Mouse (Mus musculus) liver, embryonic 16.5 days (tissue): ENCODE measurements around the gene Foxk1. TPM values are rescaled to one million over a fixed set of nuclear protein-coding genes. Genes with fewer than 3 reads are reported as not detected.

ENCODE experiments used
- ATAC-seq: fragments of 200-750 bp; cut with Nextera tagmentation; 2 replicates; pipeline ENCODE4 v1.8.0; 2017; ENCODE audit warnings: low read depth, mild to moderate bottlenecking, moderate number of reproducible peaks, moderate library complexity
- H3K27ac ChIP-seq: fragments of 300-500 bp; sonication (generic); 2 replicates; pipeline ENCODE4 v1.5.1; 2014; ENCODE audit warnings: mild to moderate bottlenecking, low read length
- H3K27me3 ChIP-seq: fragments of 300-500 bp; sonication (generic); 2 replicates; pipeline ENCODE4 v1.6.1; 2014; ENCODE audit warnings: low read depth, low read length, mixed read lengths; ENCODE audit not compliant: control insufficient read depth, insufficient read depth
- H3K36me3 ChIP-seq: fragments of 300-500 bp; sonication (generic); 2 replicates; pipeline ENCODE4 v1.6.1; 2014; ENCODE audit warnings: mild to moderate bottlenecking; ENCODE audit not compliant: control insufficient read depth, insufficient read depth
- H3K4me1 ChIP-seq: fragments of 300-500 bp; sonication (generic); 2 replicates; pipeline ENCODE4 v1.6.1; 2014; ENCODE audit warnings: low read depth, low read length, mixed read lengths; ENCODE audit not compliant: control insufficient read depth
- H3K4me2 ChIP-seq: fragments of 300-500 bp; sonication (generic); 2 replicates; pipeline ENCODE4 v1.6.1; 2014; ENCODE audit warnings: low read depth, low read length, mixed read lengths
- H3K4me3 ChIP-seq: fragments of 300-500 bp; sonication (generic); 2 replicates; pipeline ENCODE4 v1.5.1; 2014; ENCODE audit warnings: low read depth, mild to moderate bottlenecking, low read length
- H3K9ac ChIP-seq: fragments of 300-500 bp; sonication (generic); 2 replicates; pipeline ENCODE4 v1.6.1; 2014; ENCODE audit warnings: low read depth, low read length
- H3K9me3 ChIP-seq: fragments of 300-500 bp; sonication (generic); replicated peaks from 2 replicates; pipeline ENCODE4 v1.6.1; 2016; ENCODE audit warnings: low read length; ENCODE audit not compliant: control insufficient read depth
- WGBS: fragments of 180-500 bp; shearing (Covaris S2); extraction: QIAGEN DNeasy Blood & Tissue Kit; methylation state at CpG from one replicate; pipeline ENCODE4 v1.1.7; 2014; ENCODE audit not compliant: insufficient replicate concordance; 5-methylcytosine and 5-hydroxymethylcytosine counted together
- polyA plus RNA-seq: library from polyadenylated mRNA; unstranded; fragments of >200 nt; fragmentation: Nextera tagmentation; extraction: Ambion mirVana; gene quantifications from 2 replicates; pipeline ENCODE4 v1.2.1, GENCODE M21; 2015

Foxk1 gene
- polyA plus RNA-seq, 1 experiment from 2014 or later = 0.97 TPM

DNA sequence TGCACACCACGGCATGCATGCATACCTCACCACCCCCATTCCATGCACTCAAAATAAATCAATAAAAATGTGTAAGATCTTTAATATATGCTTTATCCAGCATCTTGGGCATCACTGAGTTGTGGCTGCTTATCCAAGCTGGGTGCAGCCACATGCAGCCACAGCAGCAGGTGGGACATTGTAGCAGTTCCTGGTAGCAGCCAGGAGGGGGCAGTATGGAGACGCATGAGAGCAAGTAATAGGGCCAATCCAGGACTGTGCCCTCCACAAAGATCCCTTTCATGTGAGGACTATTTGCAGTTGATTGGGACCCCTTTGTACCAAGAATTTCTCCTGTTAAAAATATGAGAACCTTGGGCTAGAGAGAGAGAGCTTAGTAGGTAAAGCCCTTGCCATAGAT lies 81.2 kb downstream of the Foxk1 start:
- Histone ChIP-seq H3K36me3 (no peaks in the 10 kb centered on the region), H3K9ac (no peak overlapping the region), H3K27ac (no peak overlapping the region), H3K9me3 (no peaks in the 10 kb centered on the region), H3K27me3 (no peaks in the 10 kb centered on the region), H3K4me3 (no peak overlapping the region), H3K4me2 (no peak overlapping the region), H3K4me1 (no peaks in the 10 kb centered on the region)
- WGBS = 59% methylated on average over 2 of the region's 2 CpGs
- ATAC-seq = no peak

- ATAC-seq = no peak
Observed at GRCm38 (mm10) chr5:142483581-142483980, 82.3 kb downstream of the Foxk1 start.

DNA sequence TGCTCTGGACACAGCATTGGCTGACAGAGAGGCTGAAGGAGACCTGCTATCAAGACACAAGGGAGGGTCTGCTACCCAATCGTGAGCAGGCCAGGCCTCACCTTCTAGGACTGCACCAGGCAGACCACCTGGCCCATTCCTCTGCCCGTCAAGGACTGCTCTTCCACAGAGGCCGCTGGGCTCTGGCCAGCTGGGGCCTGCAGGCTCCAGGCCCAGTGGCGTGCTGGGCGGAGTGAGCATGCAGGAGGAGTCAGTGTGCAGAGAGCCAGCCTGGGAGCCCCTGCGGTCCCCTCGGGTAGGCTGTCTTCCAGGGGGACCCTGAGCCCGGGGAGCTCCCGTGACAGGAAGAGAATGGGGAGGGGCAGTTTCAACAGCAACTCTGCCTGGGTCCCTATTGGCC lies 85.4 kb downstream of the Foxk1 start:
- Histone ChIP-seq H3K4me3 (no peak overlapping the region), H3K9ac (no peak overlapping the region), H3K27me3 (no peaks in the 10 kb centered on the region), H3K4me2 (no peak overlapping the region), H3K27ac (no peak overlapping the region), H3K9me3 (no peaks in the 10 kb centered on the region), H3K4me1 (no peaks in the 10 kb centered on the region), H3K36me3 (no peaks in the 10 kb centered on the region)
- 53% methylated on average over 9 of the region's 9 CpGs for WGBS
- no peak for ATAC-seq

More at GRCm38 (mm10) chr5:142483581-142483980, 82.3 kb downstream of the Foxk1 start:
- H3K27ac ChIP-seq = no peak overlapping the region
- WGBS = 75% methylated on average over 5 of the region's 5 CpGs
- H3K9me3 ChIP-seq = no peaks in the 10 kb centered on the region
- H3K9ac ChIP-seq = no peak overlapping the region
- no peak overlapping the region for H3K4me3 ChIP-seq
- no peak overlapping the region for H3K4me2 ChIP-seq
- no peaks in the 10 kb centered on the region for H3K36me3 ChIP-seq
- H3K27me3 ChIP-seq = no peaks in the 10 kb centered on the region
- no peaks in the 10 kb centered on the region for H3K4me1 ChIP-seq

- Histone ChIP-seq H3K4me1 (no peaks in the 10 kb centered on the region), H3K9me3 (no peaks in the 10 kb centered on the region), H3K4me3 (no peak overlapping the region), H3K9ac (no peak overlapping the region), H3K4me2 (no peak overlapping the region), H3K36me3 (no peaks in the 10 kb centered on the region), H3K27ac (no peak overlapping the region), H3K27me3 (no peaks in the 10 kb centered on the region)
- ATAC-seq = no peak
- WGBS = 42% methylated on average over 9 of the region's 9 CpGs
Observed at GRCm38 (mm10) chr5:142489955-142490707, 88.8 kb downstream of the Foxk1 start.

DNA sequence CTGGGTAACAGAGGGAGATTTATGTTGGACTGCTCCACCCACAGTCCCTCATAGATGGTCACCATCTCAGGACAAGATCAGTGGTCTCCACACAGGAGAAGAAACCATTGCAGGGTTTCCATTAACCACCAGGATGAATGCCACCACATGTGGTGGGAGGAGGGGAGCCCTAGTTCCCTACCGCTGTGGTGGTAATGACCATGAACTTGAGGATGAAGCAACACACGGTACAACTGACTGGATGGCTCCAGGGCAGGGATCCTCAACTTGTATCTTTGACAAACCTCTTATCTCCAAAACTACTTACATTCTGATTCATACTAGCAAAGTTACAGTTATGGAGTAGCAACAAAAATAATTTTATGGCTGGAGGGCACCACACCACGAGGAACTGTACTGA lies 92.0 kb downstream of the Foxk1 start:
- Histone ChIP-seq H3K27ac (no peak overlapping the region), H3K4me3 (no peak overlapping the region), H3K36me3 (no peaks in the 10 kb centered on the region), H3K9ac (no peak overlapping the region), H3K4me2 (no peak overlapping the region), H3K27me3 (no peaks in the 10 kb centered on the region), H3K4me1 (no peaks in the 10 kb centered on the region), H3K9me3 (no peaks in the 10 kb centered on the region)
- 59% methylated on average over 3 of the region's 3 CpGs for WGBS
- no peak for ATAC-seq

DNA sequence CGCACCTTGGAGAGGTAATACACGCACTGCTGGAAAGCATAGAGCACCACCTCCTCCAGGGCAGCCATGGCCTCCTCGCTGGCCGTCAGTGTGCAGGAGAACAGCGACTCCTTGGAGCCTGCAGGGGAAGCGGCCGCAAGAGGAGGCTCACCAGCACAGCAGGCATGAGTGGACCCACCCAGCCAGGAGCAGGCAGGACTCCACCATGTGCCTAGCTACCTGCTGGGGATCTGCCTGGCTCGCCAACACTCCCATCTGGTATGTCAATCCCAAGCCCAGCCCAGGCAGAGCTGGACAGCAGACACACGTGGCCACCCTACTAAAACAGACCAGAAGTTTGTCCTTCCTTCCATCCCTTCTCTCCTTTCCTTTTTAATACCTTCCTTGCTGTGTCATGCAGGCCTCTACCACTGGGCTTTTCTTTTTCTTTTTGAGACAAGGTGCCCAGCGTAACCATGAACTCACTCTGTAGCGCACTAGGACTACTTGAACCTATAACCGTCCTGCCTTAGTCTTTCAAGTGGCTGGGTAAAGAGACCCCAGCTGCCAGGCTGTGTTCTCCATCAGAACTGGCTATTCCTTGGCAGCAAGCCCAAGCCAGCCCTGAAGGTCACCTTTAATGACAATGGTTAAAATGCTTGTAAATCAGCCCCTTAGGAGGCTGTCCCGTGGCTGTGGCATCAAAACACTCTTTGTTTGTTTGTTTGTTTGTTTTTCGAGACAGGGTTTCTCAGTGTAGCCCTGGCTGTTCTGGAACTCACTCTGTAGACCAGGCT lies 94.2 kb downstream of the Foxk1 start:
- no peak overlapping the region for H3K27ac ChIP-seq
- H3K4me2 ChIP-seq = no peak overlapping the region
- no peak overlapping the region for H3K4me3 ChIP-seq
- H3K9me3 ChIP-seq = no peaks in the 10 kb centered on the region
- H3K9ac ChIP-seq = no peak overlapping the region
- no peaks in the 10 kb centered on the region for H3K36me3 ChIP-seq
- H3K27me3 ChIP-seq = no peaks in the 10 kb centered on the region
- ATAC-seq = no peak
- WGBS = 57% methylated on average over 14 of the region's 14 CpGs
- no peaks in the 10 kb centered on the region for H3K4me1 ChIP-seq

- no peaks in the 10 kb centered on the region for H3K9me3 ChIP-seq
- H3K9ac ChIP-seq = no peak overlapping the region
- WGBS = 25% methylated on average over 3 of the region's 3 CpGs
- no peak for ATAC-seq
- H3K36me3 ChIP-seq = no peaks in the 10 kb centered on the region
- no peak overlapping the region for H3K4me3 ChIP-seq
- H3K27me3 ChIP-seq = no peaks in the 10 kb centered on the region
- no peaks in the 10 kb centered on the region for H3K4me1 ChIP-seq
- H3K27ac ChIP-seq = no peak overlapping the region
- H3K4me2 ChIP-seq = no peak overlapping the region
Observed at GRCm38 (mm10) chr5:142498964-142499363, 97.7 kb downstream of the Foxk1 start.

DNA sequence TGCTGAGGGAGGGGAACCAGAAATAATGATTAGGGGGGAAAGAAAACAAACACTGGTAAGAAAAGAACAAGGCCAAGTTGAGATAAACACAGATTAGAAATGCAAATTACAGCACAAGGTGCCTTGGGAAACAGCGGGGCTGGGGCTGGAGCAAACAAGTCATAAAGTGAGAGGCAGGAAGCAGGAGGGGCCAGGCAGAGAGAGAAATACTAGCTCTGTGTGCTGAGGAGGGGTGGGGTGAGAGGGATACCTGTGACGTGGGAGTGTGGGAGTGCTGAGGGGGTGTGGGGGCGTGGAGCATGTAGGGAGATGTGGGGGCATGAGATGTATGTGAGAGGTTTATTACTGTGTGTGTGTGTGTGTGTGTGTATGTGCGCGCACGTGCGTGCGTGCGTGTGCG lies 99.6 kb downstream of the Foxk1 start:
- no peaks in the 10 kb centered on the region for H3K27me3 ChIP-seq
- H3K9ac ChIP-seq = no peak overlapping the region
- no peaks in the 10 kb centered on the region for H3K4me1 ChIP-seq
- WGBS = 58% methylated on average over 10 of the region's 10 CpGs
- no peaks in the 10 kb centered on the region for H3K9me3 ChIP-seq
- no peak overlapping the region for H3K4me2 ChIP-seq
- H3K4me3 ChIP-seq = no peak overlapping the region
- no peak overlapping the region for H3K27ac ChIP-seq
- ATAC-seq = no peak
- no peaks in the 10 kb centered on the region for H3K36me3 ChIP-seq

- Histone ChIP-seq H3K27ac (no peak overlapping the region), H3K4me3 (no peak overlapping the region), H3K4me2 (no peak overlapping the region), H3K9me3 (no peaks in the 10 kb centered on the region), H3K36me3 (no peaks in the 10 kb centered on the region), H3K27me3 (no peaks in the 10 kb centered on the region), H3K4me1 (no peaks in the 10 kb centered on the region), H3K9ac (no peak overlapping the region)
- ATAC-seq = peak; percentile 63; the same call in 1 of the 2 replicates
- WGBS = 0% methylated on average over 3 of the region's 3 CpGs
Observed at GRCm38 (mm10) chr5:142502414-142502813, 101.1 kb downstream of the Foxk1 start.
